Mouse (Mus musculus): ENCODE data around the gene Kcnmb1.

- TF ChIP-seq POLR2A (IDR thresholded peaks at IDR 0.05; ENCODE audit: low read depth, low read length), result no peak
- no peak for TF ChIP-seq CTCF (conservative IDR thresholded peaks at IDR 0.05; ENCODE audit: insufficient read depth, insufficient read length, low read depth, low read length)
Measured at GRCm38 (mm10) chr11:33914216-33914615, 48.6 kb upstream of the Kcnmb1 start.
